Mouse (Mus musculus): ENCODE results near the gene Srrm3.

Gene Srrm3

DNA sequence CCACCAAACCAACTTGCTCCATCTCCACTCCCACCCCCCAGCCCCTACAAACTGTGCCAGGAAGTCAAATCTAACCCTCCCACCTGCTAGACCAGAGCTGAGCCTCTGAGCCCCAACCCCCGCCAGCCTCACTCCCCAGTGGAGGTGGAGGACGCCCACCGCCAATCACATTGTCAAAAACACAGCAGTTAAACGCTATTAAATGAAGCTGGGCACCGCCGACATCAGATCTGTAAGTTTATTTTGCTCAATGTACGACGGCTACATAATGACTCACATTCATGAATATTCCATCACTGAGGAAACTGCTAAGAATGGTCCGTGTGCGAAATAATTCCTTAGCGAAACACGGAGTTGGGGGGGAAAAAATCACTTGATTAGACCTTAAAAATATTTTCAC, 101.5 kb downstream of the Srrm3 start:
- DNase-seq = no peak

DNA sequence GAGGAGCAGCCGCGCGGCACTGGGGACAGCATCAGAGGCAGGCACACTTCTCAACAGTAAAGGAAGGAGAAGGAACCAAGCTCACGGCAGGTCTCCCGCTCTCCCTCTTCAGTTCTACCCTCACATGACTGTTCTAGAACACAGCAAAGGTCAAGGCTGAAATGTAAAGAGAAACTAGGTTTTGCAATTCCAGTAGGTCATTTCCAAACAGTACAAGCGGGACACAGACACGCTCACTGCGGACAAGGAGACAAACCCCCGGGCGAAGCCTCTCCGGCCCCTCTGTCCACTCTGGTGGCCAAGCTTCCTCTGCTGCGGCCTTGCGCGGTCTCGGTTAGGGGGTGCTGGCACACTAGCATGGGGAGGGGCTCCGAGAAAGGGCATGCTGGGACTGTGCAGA, 102.3 kb downstream of the Srrm3 start:
- DNase-seq = no peak

DNA sequence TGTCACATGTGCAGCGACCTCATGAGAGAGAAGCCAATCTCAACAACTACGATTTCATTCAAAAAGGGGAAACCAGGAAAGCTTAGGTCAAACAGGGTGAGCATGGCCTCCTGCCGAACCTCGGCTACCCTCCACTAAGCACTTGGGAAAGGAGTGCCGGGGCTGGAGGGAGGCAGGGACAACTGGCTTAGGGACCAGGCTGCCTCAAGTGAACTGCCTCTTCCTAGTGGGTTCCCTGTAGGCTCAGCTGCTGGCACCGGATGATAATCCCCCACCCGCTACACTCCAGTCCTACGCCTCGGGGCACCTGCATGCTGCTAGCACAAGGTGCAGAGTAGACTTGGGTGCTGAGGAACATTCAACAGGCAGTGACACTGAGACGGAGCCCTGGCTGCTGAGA, 103.0 kb downstream of the Srrm3 start:
- no peak for DNase-seq

DNA sequence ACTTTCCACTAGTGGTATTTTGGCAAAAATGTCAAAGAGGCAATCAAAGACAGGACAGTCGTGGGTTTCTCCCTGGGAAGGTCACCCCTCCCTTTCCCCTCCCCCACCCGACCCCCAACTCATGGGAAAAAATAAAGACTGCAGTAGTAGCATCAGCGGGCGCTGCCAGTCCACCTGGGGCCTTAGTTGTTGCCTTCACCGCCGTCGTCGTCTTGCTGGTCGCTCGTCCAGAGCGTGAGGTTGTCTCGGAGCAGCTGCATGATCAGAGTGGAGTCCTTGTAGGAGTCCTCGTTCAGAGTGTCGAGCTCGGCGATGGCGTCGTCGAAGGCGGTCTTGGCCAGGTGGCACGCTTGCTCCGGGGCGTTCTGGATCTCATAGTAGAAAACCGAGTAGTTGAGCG, 104.1 kb downstream of the Srrm3 start:
- no peak for DNase-seq

DNA sequence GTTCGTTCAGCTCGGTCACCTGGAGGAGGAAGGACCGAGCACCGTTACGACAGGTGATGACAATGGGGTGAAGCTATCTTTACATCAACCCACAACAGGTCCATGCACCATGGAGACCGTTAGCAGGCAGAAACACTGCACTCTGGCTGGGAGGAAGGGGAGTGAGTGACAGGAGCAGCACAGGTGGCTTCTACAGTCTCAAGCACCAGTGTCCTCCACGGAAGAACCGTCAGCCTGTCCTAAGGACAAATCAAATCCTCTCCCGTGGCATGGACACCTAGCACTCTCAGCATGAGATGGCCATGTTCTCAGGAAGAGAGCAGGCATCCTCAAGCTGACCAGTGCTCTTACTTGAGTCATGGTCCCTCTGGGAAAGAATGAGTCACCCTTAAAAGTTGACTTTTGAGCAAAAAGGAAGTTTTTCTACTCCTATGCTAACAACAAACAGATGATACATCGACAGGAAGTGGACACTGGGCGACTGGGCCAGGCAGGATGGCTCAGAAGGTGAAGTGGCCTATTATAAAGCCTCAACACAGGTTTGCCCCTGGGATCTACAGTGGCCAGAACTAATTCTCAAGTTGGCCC, 105.0 kb downstream of the Srrm3 start:
- DNase-seq = no peak

DNA sequence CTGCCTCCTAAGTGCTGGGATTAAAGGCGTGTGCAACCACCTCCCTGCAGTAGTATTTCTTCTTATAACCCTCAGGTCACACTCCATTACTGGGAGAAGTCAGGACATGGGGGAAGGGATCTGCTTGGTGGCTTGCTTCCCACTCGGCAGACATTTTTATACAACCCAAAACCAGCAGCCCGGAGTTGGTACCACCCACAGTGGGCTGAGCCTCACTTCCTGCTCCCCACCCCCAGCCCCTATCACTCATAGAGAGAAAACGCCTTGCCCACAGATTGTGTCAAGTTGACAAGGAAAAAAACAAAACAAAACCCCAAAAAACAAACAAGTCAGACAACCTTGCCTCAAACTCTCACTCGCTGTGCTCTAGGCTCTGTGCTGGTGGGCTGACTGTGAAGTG, 106.5 kb downstream of the Srrm3 start:
- DNase-seq = no peak

DNA sequence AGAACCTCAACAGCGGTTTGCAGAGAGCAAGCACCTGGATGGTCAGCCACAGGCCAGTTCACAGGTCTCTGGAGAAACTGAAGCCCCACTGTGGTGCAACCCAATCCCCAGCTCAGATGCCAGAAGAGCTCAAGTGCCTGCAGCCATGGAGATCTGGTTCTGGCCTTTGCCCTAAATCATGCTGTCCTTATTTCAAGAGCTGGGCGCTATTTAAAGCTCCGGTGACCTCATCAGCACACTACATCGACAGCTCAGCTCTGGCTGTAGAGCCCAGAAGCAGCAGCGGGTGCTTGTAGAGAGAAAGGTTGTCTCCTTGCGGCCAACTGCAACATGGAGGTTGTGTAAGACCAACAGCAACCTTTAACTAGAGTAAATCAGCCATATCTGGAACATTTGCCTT, 107.5 kb downstream of the Srrm3 start:
- DNase-seq = peak; percentile 44

DNA sequence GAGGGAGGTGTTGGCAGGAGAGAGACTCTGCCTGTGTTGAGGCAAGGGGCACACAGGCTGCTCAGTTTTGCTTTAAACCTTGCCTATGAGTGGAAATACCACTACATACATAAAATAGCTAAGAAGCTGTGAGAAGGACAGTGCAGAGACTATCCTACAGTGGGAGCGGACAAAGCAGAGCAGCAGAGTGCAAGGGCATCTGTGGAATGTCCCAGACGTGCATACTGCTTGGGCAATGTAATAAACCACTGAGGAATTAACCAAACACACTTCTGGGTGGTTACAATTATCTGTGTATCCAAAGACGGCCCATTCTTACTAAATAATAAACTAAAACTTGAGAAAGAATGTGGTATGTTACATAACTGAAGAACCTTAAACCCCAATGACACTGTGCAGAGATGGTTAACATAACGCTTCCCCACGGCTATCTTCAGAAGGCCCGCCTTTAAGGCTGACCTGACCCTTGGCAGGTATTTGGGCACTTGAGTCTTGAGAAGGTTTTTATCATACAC, 109.4 kb downstream of the Srrm3 start:
- no peak for DNase-seq

DNA sequence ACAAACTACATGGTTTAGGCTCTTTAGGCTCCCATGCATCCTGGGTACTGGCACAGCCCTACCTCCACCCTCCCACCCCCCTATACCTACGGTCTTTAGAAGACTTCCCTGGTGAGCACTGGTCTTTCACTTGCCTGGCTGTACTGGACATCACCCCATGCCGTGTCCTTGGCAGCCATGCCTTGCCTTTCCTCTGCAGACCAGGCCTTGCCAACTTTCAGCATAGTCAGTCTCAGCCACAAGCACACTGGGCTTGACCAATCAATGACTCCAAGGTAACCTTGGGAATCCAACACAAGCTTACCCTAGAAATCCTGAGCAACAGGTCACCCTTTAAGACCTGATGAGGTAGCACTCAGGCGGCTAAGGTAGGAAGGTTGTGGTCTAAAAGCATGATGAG, 109.9 kb downstream of the Srrm3 start:
- peak; percentile 70 for DNase-seq

DNA sequence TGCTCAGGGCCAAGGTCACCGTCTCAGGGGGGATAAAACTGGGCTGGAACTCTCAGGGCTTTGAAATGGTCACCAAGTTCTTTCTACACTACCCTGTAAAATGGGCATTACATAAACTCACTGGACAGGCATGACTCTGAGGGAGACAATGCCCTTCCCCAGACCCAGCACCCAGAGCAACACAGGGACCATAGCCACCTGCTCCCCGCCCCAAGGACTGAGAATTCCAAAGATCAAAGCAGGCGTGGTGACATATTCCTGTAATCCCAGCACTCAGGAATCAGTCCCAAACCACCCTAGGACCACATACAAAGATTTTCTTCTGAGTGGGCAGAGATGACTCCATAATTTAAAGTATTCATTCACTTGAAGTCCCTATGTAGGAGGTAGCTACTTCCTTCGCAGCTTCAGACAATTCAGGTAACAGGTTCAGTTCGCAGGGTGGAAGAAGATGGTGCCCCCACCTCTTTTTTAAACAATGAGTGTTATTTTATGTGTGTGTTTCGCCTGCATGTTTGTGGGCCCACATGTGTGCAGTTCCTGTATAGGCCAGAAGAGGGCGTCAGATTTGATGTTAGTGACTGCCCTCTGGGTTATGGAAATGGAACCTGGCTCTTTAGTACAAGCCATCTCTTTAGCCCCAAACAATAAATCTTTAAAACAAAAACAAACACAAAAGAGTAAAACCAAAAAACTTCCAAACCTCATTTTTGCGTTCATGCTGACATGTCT, 110.8 kb downstream of the Srrm3 start:
- DNase-seq = no peak

DNA sequence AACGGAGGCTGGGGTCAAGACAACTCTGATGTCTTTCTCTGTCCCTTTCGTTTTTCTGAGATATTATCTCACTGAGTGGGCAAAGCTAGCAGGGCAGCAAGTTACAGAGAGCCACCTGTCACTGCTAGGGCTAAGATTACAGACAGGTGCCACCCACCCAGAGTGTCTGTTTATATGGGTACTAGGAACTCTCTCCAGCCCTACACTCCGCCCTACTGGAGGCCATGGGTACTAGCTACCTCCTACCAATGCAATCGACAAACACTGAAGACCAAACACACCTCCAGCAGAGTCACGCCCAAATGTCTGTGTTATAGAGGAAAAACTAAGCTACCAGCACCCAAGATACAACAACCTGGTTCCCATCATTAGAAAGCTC, 111.4 kb downstream of the Srrm3 start:
- no peak for DNase-seq

DNA sequence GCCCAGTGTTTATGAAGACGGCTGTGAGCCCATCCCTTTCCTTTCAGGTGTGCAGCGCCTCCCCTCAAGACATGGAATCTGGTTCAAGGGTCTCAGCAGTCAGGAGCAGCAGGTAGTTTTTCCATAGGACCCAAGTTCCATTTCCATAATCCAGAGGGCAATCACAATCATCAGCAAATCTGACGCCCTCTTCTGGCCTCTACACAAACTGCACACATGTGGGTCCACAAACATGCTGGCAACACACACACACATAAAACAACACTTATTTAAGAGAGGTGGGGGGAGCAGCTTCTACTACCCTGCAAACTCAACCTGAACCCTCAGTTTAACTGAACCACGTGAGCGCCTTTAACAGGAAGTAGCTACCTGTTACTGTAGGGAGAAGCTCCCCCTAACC, 111.9 kb downstream of the Srrm3 start:
- DNase-seq = no peak

DNA sequence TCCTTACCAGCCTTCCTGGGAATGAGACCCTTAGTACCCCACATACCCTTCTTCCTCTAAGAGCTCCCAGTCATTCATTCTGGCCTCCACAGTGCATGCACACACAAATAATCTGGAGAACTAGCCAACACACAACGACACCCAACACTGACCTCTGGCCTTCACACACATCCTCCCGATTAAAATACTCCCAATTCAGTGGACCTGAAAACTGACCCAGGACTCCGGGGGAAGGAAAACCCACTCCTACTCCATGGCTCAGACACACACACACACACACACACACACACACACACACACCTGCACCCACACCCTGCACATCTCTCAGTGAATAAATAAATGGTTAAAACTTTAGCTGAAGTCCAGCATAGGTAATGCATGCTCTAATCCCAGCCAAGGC, 113.2 kb downstream of the Srrm3 start:
- no peak for DNase-seq

DNA sequence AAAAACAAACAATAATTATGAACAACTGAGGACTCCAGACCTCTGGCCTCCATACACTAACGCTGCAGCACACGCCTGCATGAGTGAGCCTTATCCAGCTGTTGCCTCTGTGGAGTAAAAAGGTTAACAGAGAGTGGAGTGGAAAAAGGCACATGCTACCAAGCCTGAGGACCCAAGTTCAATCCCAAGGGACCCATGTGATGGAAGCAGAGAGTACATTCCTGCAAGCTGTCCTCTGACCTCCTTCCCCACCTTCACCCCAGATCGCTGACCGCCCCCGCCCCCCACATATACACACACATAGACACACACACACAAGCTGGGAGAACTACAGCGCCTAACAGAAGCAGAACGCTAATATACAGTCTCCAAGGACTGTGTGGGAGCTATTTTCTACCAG, 117.2 kb downstream of the Srrm3 start:
- no peak for DNase-seq
